Mouse (Mus musculus) small intestine, adult 2 months (tissue): ENCODE results near the gene Procr. TPM values are rescaled to one million over a fixed set of nuclear protein-coding genes. Genes with fewer than 3 reads are reported as not detected.

ENCODE experiments used
- H3K27ac ChIP-seq: fragments of 200-500 bp; 2 replicates; pipeline ENCODE4 v1.5.1; 2012; ENCODE audit warnings: low read depth, low read length, control low read depth, inconsistent platforms; ENCODE audit not compliant: insufficient read depth
- H3K27me3 ChIP-seq: fragments of 200-500 bp; 2 replicates; pipeline ENCODE4 v1.6.1; 2012; ENCODE audit warnings: mild to moderate bottlenecking, moderate library complexity, low read length, inconsistent platforms; ENCODE audit not compliant: control insufficient read depth, insufficient read depth
- H3K36me3 ChIP-seq: fragments of 200-500 bp; 2 replicates; pipeline ENCODE4 v1.6.1; 2012; ENCODE audit warnings: mild to moderate bottlenecking, low read length, control low read depth, inconsistent platforms; ENCODE audit not compliant: control insufficient read depth, insufficient read depth
- H3K4me1 ChIP-seq: fragments of 200-500 bp; 2 replicates; pipeline ENCODE4 v1.6.1; 2012; ENCODE audit warnings: low read length, inconsistent platforms, mixed read lengths; ENCODE audit not compliant: control insufficient read depth, insufficient read depth, insufficient read length
- H3K4me3 ChIP-seq: fragments of 200-500 bp; 2 replicates; pipeline ENCODE4 v1.5.1; 2012; ENCODE audit warnings: low read depth, mild to moderate bottlenecking, control low read depth, inconsistent platforms, low read length, moderate library complexity
- CTCF ChIP-seq: fragments of 200-500 bp; IDR thresholded peaks from 2 replicates; pipeline ENCODE4 v1.5.1; 2012; ENCODE audit warnings: low read depth, mild to moderate bottlenecking, control low read depth, inconsistent platforms, low read length, moderate library complexity, mixed read lengths; ENCODE audit not compliant: insufficient replicate concordance, insufficient read length; ENCODE audit errors: extremely low read depth
- POLR2A ChIP-seq: fragments of 200-500 bp; IDR thresholded peaks from 2 replicates; pipeline ENCODE4 v1.6.1; 2012; ENCODE audit warnings: low read depth, mild to moderate bottlenecking, control low read depth, inconsistent platforms, low read length, moderate library complexity
- WGBS: fragments of 180-500 bp; shearing (Covaris S2); methylation state at CpG from one replicate; pipeline ENCODE4 v1.1.7; 2018; 5-methylcytosine and 5-hydroxymethylcytosine counted together
- polyA plus RNA-seq: library from polyadenylated mRNA; depleted of rRNA; stranded (reverse); fragments of >200 nt; gene quantifications from 2 replicates; pipeline ENCODE4 v1.2.3, GENCODE M21; 2012; rRNA removed

Procr gene
- 4.8 and 6.8 TPM in 2 replicates for polyA plus RNA-seq

DNA sequence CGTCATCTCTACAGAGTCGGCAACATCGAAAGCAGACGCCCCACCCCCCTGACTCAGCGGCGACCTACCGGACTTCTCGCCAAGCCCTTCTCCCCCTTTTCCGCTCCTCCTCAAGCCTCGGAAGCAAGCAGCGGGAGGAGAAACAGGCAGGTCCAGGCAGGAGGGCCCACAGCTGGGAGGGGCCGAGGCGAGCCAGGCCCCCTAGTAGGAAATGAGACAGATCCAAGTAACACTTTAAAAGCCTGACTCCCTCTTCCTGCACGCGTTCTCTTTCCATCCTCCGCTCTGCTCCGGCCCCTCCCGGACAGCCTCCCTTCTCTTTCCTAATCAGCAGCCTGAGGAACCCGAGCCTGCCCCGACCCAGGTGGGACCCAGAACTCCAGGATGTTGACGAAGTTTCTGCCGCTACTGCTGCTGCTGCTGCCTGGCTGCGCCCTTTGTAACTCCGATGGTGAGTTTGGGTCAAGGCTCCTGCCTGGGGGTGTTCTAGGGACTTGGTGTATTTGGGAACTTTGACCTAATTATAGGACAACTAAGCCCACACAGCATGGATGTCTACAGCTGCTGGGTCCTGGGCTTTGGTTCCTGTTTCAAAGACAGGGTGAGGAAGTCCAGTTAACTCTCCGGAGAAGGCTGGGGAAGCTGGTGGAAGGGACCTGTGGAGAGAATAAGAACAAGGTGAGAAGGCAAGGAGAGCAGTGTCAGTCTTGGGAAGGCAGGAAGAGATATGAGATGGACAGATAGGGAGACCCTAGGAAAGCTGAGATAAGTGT lies at the start of gene Procr:
Procr (plus strand) TSS at position 104 of the 773 bp plus-strand sequence.
- Histone ChIP-seq H3K27ac (no peak within 1 kb of the TSS), H3K4me3 (peak within 1 kb of the TSS; percentile 63), H3K36me3 (no peaks in the 10 kb centered on the region), H3K4me1 (peaks cover 3% of the 10 kb centered on the region; the same call in 1 of the 2 replicates), H3K27me3 (peaks cover 14% of the 10 kb centered on the region; the same call in 1 of the 2 replicates)
- no peak for TF ChIP-seq POLR2A
- TF ChIP-seq CTCF: no peak
- 3% methylated on average over 25 of the region's 25 CpGs for WGBS

GRCm38 (mm10) chr2:155701399-155701919 lies 49.5 kb upstream of the Procr start:
- H3K27me3 ChIP-seq: no peaks in the 10 kb centered on the region
- TF ChIP-seq CTCF: no peak
- TF ChIP-seq POLR2A: no peak
- 77% methylated on average over 19 of the region's 19 CpGs for WGBS
- peaks cover 32% of the 10 kb centered on the region for H3K36me3 ChIP-seq
- no peaks in the 10 kb centered on the region for H3K4me1 ChIP-seq
- no peak overlapping the region for H3K27ac ChIP-seq
- H3K4me3 ChIP-seq: no peak overlapping the region

DNA sequence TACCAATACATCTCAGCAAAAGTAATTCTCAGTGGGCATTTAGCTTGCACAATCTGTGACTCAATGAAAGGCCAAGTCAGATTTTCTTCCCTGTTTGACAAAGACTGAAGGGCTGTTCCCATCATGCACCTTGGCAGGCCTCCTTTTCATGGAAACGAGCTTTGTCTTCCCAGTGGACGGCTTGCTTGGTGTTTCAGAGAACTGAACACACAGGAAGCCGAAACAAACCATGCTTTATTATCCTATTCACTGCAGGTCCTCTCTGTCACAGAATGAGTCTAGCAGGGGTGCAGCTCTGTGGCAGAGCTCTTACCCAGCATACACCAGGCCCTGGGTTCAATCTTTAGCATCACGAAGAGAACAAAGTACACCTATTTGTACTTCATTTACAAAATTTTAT lies 47.3 kb upstream of the Procr start:
- no peak for TF ChIP-seq CTCF
- TF ChIP-seq POLR2A: no peak
- WGBS: 75% methylated on average over 4 of the region's 4 CpGs

GRCm38 (mm10) chr2:155707251-155707650 lies 43.7 kb upstream of the Procr start:
- TF ChIP-seq POLR2A (no peak), CTCF (no peak)
- Histone ChIP-seq H3K27ac (no peak overlapping the region), H3K4me3 (no peak overlapping the region), H3K4me1 (no peaks in the 10 kb centered on the region), H3K27me3 (no peaks in the 10 kb centered on the region), H3K36me3 (peaks cover 62% of the 10 kb centered on the region)
- 85% methylated on average over 4 of the region's 4 CpGs for WGBS

More for the DNA sequence above, 47.3 kb upstream of the Procr start:
- Histone ChIP-seq H3K27me3 (no peaks in the 10 kb centered on the region), H3K4me1 (no peaks in the 10 kb centered on the region), H3K36me3 (peaks cover 44% of the 10 kb centered on the region), H3K4me3 (no peak overlapping the region), H3K27ac (no peak overlapping the region)

DNA sequence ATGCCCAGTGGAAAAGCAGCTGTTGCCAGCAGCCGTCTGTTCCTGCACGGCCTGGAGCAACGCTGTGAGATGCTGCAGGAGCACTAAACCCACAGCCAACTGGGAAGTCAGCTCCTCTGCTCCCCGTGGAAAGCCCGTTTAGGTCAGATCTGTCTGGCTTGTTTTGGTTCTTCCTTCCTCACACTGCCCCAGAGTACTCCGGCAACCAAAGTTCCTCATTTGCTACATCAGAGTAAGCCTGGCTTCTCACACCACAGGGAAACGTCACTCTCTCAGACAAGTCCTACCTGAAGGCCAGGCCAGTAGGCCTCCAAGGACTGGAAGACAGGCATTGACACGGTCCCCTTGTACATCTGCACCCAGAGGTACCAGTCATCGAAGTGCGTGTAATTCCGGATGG lies 40.4 kb upstream of the Procr start:
- Histone ChIP-seq H3K27ac (no peak overlapping the region), H3K36me3 (peaks cover 71% of the 10 kb centered on the region), H3K27me3 (no peaks in the 10 kb centered on the region), H3K4me3 (no peak overlapping the region), H3K4me1 (no peaks in the 10 kb centered on the region)
- 88% methylated on average over 11 of the region's 11 CpGs for WGBS
- TF ChIP-seq POLR2A: no peak
- TF ChIP-seq CTCF: no peak

GRCm38 (mm10) chr2:155717082-155717990 lies 33.6 kb upstream of the Procr start:
- H3K27ac ChIP-seq: no peak overlapping the region
- H3K4me1 ChIP-seq: peaks cover 3% of the 10 kb centered on the region; the same call in 1 of the 2 replicates
- 66% methylated on average over 12 of the region's 12 CpGs for WGBS
- H3K36me3 ChIP-seq: peaks cover 52% of the 10 kb centered on the region
- H3K27me3 ChIP-seq: no peaks in the 10 kb centered on the region
- no peak overlapping the region for H3K4me3 ChIP-seq
- TF ChIP-seq CTCF (no peak), POLR2A (no peak)

DNA sequence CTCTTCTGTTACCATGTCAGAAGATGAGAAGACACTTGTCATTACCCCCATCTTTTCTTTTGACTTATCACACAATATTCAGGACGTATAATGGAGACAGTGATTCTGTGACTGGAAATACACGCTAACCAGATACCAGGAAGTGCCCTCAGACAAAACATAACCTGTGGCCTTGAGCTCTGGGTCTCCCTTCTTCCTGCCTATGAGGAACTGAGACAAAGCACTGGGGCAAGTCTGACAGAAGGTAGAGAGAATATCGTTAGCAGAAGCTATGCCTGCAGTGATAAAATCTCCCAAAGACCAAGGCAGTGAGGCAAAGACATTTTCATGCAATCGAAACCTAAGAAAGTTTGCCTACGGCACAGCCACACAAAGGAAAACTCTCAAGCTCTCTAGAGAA lies 30.3 kb upstream of the Procr start:
- peaks cover 3% of the 10 kb centered on the region; the same call in 1 of the 2 replicates for H3K4me1 ChIP-seq
- 73% methylated on average over 5 of the region's 5 CpGs for WGBS
- H3K27ac ChIP-seq: no peak overlapping the region
- peaks cover 32% of the 10 kb centered on the region for H3K36me3 ChIP-seq
- no peak overlapping the region for H3K4me3 ChIP-seq
- TF ChIP-seq POLR2A (no peak), CTCF (no peak)
- H3K27me3 ChIP-seq: no peaks in the 10 kb centered on the region
